Mouse (Mus musculus) forebrain, embryonic 10.5 days (tissue): ENCODE results near the gene Mgll. TPM values are rescaled to one million over a fixed set of nuclear protein-coding genes. Genes with fewer than 3 reads are reported as not detected.

ENCODE experiments used
- DNase-seq: peaks from one replicate; pipeline ENCODE4 v3.0.0-alpha.2; 2017; ENCODE audit warnings: low spot score; ENCODE audit errors: extremely low spot score
- H3K27ac ChIP-seq: fragments of 300-500 bp; sonication (generic); 2 replicates; pipeline ENCODE4 v1.5.1; 2016; ENCODE audit warnings: mild to moderate bottlenecking
- H3K27me3 ChIP-seq: fragments of 300-500 bp; sonication (generic); 2 replicates; pipeline ENCODE4 v1.6.1; 2016; ENCODE audit warnings: mild to moderate bottlenecking; ENCODE audit not compliant: poor library complexity, severe bottlenecking
- H3K36me3 ChIP-seq: fragments of 300-500 bp; sonication (generic); replicated peaks from 2 replicates; pipeline ENCODE4 v1.6.1; 2016; ENCODE audit warnings: mild to moderate bottlenecking, moderate library complexity
- H3K4me1 ChIP-seq: fragments of 300-500 bp; sonication (generic); 2 replicates; pipeline ENCODE4 v1.6.1; 2016
- H3K4me3 ChIP-seq: fragments of 300-500 bp; sonication (generic); 2 replicates; pipeline ENCODE4 v1.5.1; 2016; ENCODE audit warnings: mild to moderate bottlenecking, moderate library complexity
- H3K9me3 ChIP-seq: fragments of 300-500 bp; sonication (generic); 2 replicates; pipeline ENCODE4 v1.6.1; 2016; ENCODE audit warnings: mild to moderate bottlenecking, moderate library complexity
- WGBS: fragments of 180-500 bp; shearing (Covaris S2); methylation state at CpG from one replicate; pipeline ENCODE4 v1.1.7; 2016; 5-methylcytosine and 5-hydroxymethylcytosine counted together
- polyA plus RNA-seq: library from polyadenylated mRNA; unstranded; fragments of >200 nt; fragmentation: Nextera tagmentation; extraction: Ambion mirVana; gene quantifications from 2 replicates; pipeline ENCODE4 v1.2.1, GENCODE M21; 2016

Gene Mgll
- polyA plus RNA-seq, 1 experiment from 2014 or later: 5.8 TPM

- H3K27me3 ChIP-seq: 0 out of 2 replicates have a peak, but pooled peaks cover 6% of the 10 kb centered on the region
- WGBS: 91% methylated on average over 15 of the region's 15 CpGs
- H3K36me3 ChIP-seq: no peaks in the 10 kb centered on the region
- H3K4me3 ChIP-seq: no peak overlapping the region
- 0 out of 2 replicates have a peak overlapping the region, but pooled peaks have one; percentile 15 for H3K27ac ChIP-seq
- H3K4me1 ChIP-seq: peaks cover 70% of the 10 kb centered on the region
- no peaks in the 10 kb centered on the region for H3K9me3 ChIP-seq
- DNase-seq: no peak
Measured at GRCm38 (mm10) chr6:88786732-88787445, 62.7 kb downstream of the Mgll start.

GRCm38 (mm10) chr6:88787496-88787895 lies 63.3 kb downstream of the Mgll start:
- 0 out of 2 replicates have a peak, but pooled peaks cover 6% of the 10 kb centered on the region for H3K27me3 ChIP-seq
- H3K9me3 ChIP-seq: no peaks in the 10 kb centered on the region
- WGBS: 76% methylated on average over 14 of the region's 14 CpGs
- no peaks in the 10 kb centered on the region for H3K36me3 ChIP-seq
- peak overlapping the region; percentile 36; the same call in 1 of the 2 replicates for H3K27ac ChIP-seq
- H3K4me3 ChIP-seq: no peak overlapping the region
- DNase-seq: no peak
- peaks cover 74% of the 10 kb centered on the region for H3K4me1 ChIP-seq

GRCm38 (mm10) chr6:88788219-88788618 lies 64.0 kb downstream of the Mgll start:
- Histone ChIP-seq H3K27ac (no peak overlapping the region), H3K4me3 (no peak overlapping the region), H3K36me3 (no peaks in the 10 kb centered on the region), H3K27me3 (0 out of 2 replicates have a peak, but pooled peaks cover 6% of the 10 kb centered on the region), H3K4me1 (peaks cover 74% of the 10 kb centered on the region), H3K9me3 (no peaks in the 10 kb centered on the region)
- WGBS: 79% methylated on average over 11 of the region's 11 CpGs
- DNase-seq: no peak

- 76% methylated on average over 9 of the region's 9 CpGs for WGBS
- no peaks in the 10 kb centered on the region for H3K36me3 ChIP-seq
- no peak overlapping the region for H3K27ac ChIP-seq
- no peak for DNase-seq
- 0 out of 2 replicates have a peak, but pooled peaks cover 6% of the 10 kb centered on the region for H3K27me3 ChIP-seq
- H3K4me1 ChIP-seq: peaks cover 67% of the 10 kb centered on the region
- no peak overlapping the region for H3K4me3 ChIP-seq
- no peaks in the 10 kb centered on the region for H3K9me3 ChIP-seq
Measured at GRCm38 (mm10) chr6:88791299-88791698, 67.1 kb downstream of the Mgll start.

- 44% methylated on average over 7 of the region's 7 CpGs for WGBS
- H3K27ac ChIP-seq: peak overlapping the region; percentile 60
- H3K9me3 ChIP-seq: no peaks in the 10 kb centered on the region
- no peak for DNase-seq
- peaks cover 58% of the 10 kb centered on the region for H3K4me1 ChIP-seq
- H3K36me3 ChIP-seq: no peaks in the 10 kb centered on the region
- no peak overlapping the region for H3K4me3 ChIP-seq
- 0 out of 2 replicates have a peak, but pooled peaks cover 6% of the 10 kb centered on the region for H3K27me3 ChIP-seq
Measured at GRCm38 (mm10) chr6:88792147-88792691, 68.0 kb downstream of the Mgll start.

- peak overlapping the region; percentile 58 for H3K27ac ChIP-seq
- H3K36me3 ChIP-seq: no peaks in the 10 kb centered on the region
- H3K9me3 ChIP-seq: no peaks in the 10 kb centered on the region
- H3K27me3 ChIP-seq: 0 out of 2 replicates have a peak, but pooled peaks cover 6% of the 10 kb centered on the region
- H3K4me3 ChIP-seq: no peak overlapping the region
- DNase-seq: peak; percentile 66
- 40% methylated on average over 2 of the region's 2 CpGs for WGBS
- H3K4me1 ChIP-seq: peaks cover 51% of the 10 kb centered on the region
Measured at GRCm38 (mm10) chr6:88793243-88793642, 69.0 kb downstream of the Mgll start.

GRCm38 (mm10) chr6:88793872-88794271 lies 69.7 kb downstream of the Mgll start:
- Histone ChIP-seq H3K9me3 (no peaks in the 10 kb centered on the region), H3K4me3 (no peak overlapping the region), H3K4me1 (peaks cover 47% of the 10 kb centered on the region), H3K36me3 (no peaks in the 10 kb centered on the region), H3K27ac (no peak overlapping the region), H3K27me3 (0 out of 2 replicates have a peak, but pooled peaks cover 6% of the 10 kb centered on the region)
- 88% methylated on average over 13 of the region's 13 CpGs for WGBS
- no peak for DNase-seq

- Histone ChIP-seq H3K27ac (no peak overlapping the region), H3K36me3 (no peaks in the 10 kb centered on the region), H3K27me3 (0 out of 2 replicates have a peak, but pooled peaks cover 6% of the 10 kb centered on the region), H3K4me3 (no peak overlapping the region), H3K4me1 (peaks cover 47% of the 10 kb centered on the region), H3K9me3 (no peaks in the 10 kb centered on the region)
- 83% methylated on average over 14 of the region's 14 CpGs for WGBS
- no peak for DNase-seq
Measured at GRCm38 (mm10) chr6:88794561-88794971, 70.4 kb downstream of the Mgll start.

GRCm38 (mm10) chr6:88800191-88800590 lies 76.0 kb downstream of the Mgll start:
- peaks cover 14% of the 10 kb centered on the region; the same call in 1 of the 2 replicates for H3K4me1 ChIP-seq
- H3K27ac ChIP-seq: no peak overlapping the region; the same call in 1 of the 2 replicates
- H3K9me3 ChIP-seq: no peaks in the 10 kb centered on the region
- 90% methylated on average over 7 of the region's 7 CpGs for WGBS
- H3K27me3 ChIP-seq: no peaks in the 10 kb centered on the region
- no peak overlapping the region for H3K4me3 ChIP-seq
- no peak for DNase-seq
- H3K36me3 ChIP-seq: no peaks in the 10 kb centered on the region

- H3K27ac ChIP-seq: no peak overlapping the region; the same call in 1 of the 2 replicates
- no peak for DNase-seq
- H3K9me3 ChIP-seq: no peaks in the 10 kb centered on the region
- 63% methylated on average over 3 of the region's 3 CpGs for WGBS
- no peaks in the 10 kb centered on the region for H3K36me3 ChIP-seq
- H3K4me3 ChIP-seq: no peak overlapping the region
- H3K4me1 ChIP-seq: peaks cover 12% of the 10 kb centered on the region; the same call in 1 of the 2 replicates
- no peaks in the 10 kb centered on the region for H3K27me3 ChIP-seq
Measured at GRCm38 (mm10) chr6:88800735-88801134, 76.5 kb downstream of the Mgll start.

- Histone ChIP-seq H3K27me3 (no peaks in the 10 kb centered on the region), H3K27ac (no peak overlapping the region)
- WGBS: 90% methylated on average over 7 of the region's 7 CpGs
Measured at GRCm38 (mm10) chr6:88803051-88803450, 78.8 kb downstream of the Mgll start.

GRCm38 (mm10) chr6:88803957-88804695 lies 79.9 kb downstream of the Mgll start:
- no peak overlapping the region for H3K27ac ChIP-seq
- 93% methylated on average over 4 of the region's 4 CpGs for WGBS
- H3K4me1 ChIP-seq: peaks cover 23% of the 10 kb centered on the region
- DNase-seq: no peak
- no peaks in the 10 kb centered on the region for H3K36me3 ChIP-seq
- H3K9me3 ChIP-seq: no peaks in the 10 kb centered on the region
- H3K4me3 ChIP-seq: no peak overlapping the region
- H3K27me3 ChIP-seq: no peaks in the 10 kb centered on the region

More at GRCm38 (mm10) chr6:88803051-88803450, 78.8 kb downstream of the Mgll start:
- no peak overlapping the region for H3K4me3 ChIP-seq
- H3K36me3 ChIP-seq: no peaks in the 10 kb centered on the region
- peaks cover 22% of the 10 kb centered on the region for H3K4me1 ChIP-seq
- DNase-seq: no peak
- no peaks in the 10 kb centered on the region for H3K9me3 ChIP-seq
